Mouse (Mus musculus): Measurements from ENCODE around the gene Kdm6b.

The Kdm6b gene

DNA sequence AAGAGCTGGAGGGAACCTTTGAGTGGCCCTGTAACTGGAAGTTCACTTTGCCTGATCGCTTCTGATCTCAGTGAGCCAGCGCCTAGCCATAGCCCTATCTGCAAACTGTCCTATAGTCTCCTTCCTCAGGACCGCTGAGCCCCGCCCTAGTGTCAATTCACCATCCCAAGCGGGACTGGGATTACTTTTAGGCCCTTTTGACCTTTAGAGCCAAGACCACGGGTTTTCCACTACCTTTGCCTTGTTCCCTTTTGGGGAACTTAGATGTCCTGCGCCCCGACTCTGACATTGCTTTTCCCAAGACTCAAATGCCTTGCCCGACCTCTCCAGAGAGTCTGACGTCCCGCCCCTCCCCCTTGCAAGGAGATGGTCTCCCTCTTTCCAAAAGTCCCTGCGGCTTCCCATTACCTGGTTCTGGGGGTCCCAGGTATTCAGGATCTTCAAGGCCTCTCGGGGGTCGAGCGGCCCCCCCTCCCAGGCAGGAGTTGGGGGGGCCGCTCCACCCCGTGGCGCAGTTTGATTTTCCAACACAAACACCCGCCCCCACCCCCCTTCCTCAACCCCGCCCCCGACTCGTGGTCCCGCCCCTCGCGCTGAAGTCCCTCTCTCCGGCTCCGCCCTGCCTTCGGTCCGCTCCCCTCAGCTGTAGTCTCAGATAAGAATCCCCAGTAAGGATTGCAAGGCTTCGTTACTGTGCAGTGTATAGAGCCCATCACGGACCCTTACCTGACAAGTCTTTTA lies 6.5 kb upstream of the Kdm6b start:
- CTCF ChIA-PET: interaction anchor here (1.2 kb wide), 1 partner anchor 12 kb away, joined by 3 read pairs; no protein-coding TSS in a partner anchor

DNA sequence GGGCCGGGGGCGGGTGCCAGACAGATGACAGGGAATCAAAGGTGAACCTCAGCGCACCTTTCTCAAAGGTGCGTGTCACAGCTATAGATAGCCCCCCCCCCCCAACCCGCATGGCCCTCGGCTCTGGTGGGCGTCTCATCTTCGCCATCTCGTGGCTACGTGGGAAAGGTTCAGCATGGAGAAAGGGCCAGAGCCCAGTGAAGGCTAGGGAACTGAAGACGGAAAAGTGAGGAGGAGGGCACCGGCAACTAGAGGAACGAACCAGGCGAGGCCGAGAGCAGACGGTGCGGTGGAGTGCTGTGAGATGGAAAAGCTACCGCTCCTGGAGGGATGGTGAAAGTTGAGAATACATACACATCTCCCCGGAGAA lies 6.0 kb upstream of the Kdm6b start:
- CTCF ChIA-PET: interaction anchor here (0.6 to 1.2 kb wide), 4 partner anchors 11 to 1243 kb away, joined by 3 to 4 read pairs (median 4); no protein-coding TSS in a partner anchor

DNA sequence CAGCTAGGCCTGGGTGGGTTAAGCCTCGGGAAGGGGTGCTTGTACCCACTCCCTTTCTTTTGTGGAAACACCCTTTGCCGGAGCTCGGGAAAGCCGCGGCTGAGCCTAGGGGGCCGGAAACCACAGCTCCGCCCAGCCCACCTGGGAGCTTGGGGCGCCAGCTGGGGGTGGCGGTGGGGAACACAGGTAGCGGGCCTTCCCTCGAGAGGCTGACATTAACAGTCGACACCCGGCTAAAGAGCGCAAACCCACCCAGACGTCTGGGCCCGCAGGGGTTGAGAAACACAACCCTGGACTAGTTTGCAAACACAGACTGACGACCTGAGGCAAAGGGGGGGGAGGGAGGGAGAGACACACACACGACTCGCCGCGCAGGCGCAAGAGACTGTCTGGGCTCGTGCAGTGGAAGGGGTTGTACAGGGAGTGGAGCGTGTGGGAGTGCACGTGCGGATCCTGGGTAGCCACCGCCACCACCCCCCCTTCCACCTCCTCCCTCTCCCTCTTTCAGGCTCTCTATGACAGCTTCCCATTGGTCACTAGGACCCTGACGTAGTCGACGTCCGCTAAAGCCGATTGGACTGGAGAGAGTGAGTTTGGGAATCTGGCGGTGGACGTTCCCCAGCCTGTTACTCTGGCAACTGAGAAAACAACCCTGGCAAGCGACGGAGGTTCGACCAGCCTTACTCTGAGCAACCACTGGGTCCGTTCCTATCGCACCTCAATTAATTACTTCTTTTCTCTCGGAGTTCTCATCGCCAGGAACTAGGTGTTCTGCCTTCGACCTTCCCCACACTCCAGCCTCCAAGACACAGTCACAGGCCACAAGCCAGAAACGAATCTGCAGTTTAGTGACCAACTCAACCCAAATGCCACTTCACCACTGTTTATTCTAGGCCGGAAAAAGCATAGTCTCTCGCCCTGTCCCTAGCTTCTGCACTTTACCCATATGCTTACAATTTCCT lies 5.3 kb upstream of the Kdm6b start:
- CTCF ChIA-PET: interaction anchor here (0.6 to 1.1 kb wide), 3 partner anchors 10 to 1244 kb away, joined by 3 to 4 read pairs (median 4); no protein-coding TSS in a partner anchor

DNA sequence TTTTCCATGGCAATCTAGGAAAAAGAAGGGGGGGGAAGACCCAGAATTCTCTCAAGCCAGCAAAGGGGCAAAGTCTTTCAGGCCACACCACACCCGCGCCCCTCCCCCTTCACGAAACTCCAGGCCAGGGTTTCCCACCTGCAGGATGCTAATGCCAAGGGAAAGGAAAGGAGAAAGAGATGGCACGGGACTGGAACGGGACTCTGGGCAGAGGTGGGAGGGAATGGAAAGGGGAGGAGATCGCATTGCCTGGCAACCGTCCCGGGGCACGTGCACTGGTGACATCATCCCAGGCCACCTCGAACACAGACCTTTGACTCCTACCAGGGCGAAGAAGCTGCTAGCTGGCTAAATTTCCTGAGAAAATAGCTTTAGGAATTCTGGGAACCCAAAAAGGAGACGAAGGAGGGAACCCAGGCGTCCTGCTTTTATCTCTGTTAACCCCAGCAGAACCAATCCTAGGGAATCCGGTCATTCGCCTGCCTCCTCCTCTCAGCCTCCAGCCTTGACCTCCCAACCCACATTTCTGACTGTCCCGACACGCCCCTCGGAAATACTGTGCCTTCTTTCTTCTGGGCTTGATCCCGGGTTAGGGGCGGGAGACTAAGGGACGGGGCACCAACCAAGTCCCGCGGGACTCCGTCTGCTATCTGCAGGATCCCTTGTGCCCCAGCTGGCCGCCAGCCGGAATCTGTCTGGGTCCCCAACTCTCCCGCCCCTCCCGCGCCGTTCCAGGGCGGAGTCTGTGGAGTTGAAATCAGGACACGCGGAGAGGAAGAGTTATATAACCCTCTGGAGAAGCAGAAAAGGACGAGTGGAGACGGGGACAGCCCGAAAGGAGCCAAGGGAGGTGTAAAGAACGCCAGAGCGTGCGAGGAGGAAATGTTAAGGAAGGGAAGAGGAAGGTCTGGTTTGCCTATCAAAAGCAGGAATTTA lies 4.2 kb upstream of the Kdm6b start:
- CTCF ChIA-PET: interaction anchor here (0.7 kb wide), 1 partner anchor 316 kb away, joined by 3 read pairs; no protein-coding TSS in a partner anchor

DNA sequence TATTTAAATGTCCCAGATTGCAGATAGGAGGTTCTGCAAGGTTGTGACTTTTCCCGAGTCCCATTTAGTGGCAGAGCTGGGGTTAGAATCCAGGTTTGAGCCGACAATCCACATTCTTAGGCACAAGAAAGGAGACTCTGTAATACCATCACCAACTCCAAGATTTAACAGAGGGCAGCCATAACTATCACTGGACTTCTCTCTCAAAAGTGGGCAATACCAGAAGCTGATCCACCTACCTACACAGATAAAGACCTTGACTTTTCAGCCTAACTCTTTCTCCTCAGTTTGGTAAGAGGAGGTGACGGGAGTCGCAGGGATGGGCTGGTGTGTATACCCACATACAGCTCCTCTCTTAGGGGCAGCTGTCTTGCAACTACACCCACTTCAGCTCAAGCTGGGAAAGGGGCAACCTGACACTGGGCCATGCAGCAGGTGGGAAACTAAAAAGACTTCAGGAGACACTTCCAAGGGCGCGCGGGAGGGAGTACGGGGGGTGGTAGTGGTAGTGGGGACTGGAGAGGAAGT lies 3.5 kb upstream of the Kdm6b start:
- CTCF ChIA-PET: no interaction called here

DNA sequence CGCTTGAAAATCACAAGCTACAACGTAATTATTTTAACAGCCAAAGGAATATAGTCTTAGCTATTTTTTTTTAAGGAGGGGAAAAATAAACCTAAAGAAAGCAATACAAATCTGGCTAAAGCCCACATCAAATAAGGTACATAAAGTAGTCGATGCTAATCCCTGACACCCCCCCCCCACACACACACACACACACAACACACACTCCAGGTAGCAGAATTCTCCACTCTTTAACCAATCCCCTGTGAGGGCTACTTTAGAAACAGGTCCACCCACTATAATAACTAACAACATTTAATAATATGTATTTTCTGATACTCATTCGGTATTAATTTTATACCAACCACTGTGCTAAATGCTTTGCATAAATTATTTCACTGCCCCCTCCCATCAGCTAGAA lies 3.0 kb upstream of the Kdm6b start:
- CTCF ChIA-PET: no interaction called here

DNA sequence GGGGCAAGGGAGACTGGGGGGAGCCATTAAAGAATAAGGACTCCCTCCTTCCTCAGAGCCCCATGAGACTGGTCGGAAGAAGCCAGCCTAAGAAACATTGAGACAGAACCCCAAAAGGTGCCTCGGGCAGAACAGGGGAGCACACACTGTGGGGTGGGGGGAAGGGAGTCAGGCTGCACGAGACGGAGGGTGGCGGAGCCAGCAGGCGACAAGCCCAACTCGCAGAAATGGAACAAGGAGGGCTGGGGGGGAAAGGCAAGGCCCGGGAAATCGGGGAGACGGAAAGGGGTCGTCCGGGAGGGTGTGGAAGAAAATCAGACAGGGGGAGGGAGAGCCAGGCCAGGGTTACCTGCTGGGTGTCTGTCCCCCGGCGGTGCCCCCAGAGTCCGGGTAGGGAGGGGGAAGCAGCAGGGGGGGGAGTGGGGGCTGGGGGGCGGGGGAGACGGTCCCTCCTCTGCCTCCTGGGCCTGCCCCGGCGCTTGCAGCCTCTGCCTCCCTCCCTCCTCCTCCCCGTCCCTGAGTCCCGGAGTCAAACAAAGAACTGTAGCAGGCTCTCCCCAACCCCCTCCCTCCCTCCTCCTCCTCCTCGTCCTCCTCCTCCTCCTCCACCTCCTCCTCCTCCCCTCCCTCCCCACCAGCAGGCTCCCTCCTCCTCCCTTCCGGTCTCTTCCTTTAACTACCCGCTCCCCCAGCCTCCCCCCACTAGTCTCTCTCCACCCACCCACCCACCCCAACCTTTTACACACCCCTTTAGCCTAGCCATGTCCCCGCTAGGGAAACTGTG lies 2.4 kb upstream of the Kdm6b start:
- CTCF ChIA-PET: no interaction called here

DNA sequence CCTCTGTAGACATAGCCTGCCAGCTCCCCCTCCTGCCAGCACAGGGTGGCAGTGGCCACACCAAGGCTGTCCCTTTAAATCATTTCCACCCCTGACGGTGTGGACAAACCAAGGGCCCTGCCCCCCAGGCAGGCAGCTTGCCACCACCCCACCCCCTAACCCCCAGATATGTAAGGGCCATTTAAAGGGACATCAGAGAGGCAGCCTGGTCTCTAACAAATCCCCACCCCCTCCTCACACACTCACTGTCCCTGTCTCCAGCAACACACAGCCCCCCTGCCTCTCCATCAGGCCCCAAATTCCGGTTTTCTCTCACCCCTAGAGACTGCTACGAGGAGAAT lies 1.8 kb upstream of the Kdm6b start:
- CTCF ChIA-PET: no interaction called here

DNA sequence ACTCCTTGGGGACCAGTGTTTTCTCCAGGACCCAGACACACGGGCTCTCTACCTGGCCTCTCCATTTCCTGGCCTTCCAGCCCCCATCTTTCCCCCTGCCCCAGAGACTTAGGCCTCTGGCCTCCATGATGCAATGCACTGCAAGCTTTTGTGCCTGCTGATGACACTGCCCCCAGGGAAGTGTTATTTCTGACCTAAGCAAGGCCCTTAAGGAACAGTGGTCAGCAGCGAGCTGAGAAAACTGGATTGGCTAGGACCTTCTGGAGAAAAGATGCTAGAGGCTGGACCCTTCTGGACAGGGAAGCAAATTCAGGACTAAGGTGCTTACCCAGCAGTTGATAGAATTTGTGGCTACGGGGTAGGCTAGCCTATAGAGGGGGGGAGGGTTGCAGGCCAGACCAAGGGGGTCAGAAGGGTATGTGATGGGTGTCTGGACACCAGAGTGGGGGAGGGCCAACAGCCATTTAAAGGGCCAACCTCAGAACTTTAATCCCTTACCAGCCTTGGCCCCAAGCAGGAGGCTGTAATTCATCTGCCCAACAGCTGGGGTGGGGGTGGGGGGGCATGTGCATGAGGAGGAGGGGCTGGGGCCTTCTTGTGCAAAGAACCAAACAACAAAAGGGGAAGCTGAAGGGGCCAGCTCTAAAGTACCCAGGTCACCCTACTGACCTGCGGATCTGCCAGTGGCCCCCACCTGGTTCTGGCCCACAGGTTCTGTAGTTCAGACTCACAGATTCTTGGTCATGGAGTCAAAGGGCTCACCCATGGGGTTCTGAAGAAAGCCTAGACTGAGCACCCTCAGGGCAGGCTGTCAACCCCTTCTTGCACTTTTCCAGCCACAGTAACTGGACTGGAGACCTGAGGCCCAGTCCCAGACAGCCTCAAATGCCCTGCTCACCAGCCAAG lies 1.2 kb upstream of the Kdm6b start:
- CTCF ChIA-PET: interaction anchor here (0.5 to 0.8 kb wide), 3 partner anchors 10 to 199 kb away, joined by 3 to 7 read pairs (median 3); partner anchors contain the start of gene Naa38

DNA sequence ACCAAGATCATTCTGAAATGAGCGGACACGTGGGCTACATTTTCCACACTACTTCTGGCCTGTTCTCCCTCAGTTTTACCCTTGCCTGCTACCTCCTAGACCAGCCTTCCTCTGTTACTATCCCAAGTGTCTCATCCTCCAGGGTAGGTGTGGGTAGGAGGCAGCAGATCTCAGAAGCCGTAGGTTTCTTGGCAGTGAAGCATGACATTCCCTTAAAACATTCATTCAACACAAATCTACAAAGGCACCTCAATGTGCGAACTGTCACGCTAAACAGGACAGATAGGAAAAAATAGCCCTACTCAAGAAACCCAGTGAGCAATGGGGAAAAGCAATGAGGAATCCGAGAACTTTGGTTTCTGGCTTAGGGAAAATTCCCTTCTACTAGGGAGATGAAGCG lies 927 bp downstream of the Kdm6b start:
- CTCF ChIA-PET: interaction anchor here (0.6 kb wide), 2 partner anchors 24 to 70 kb away, joined by 4 to 12 read pairs; no protein-coding TSS in a partner anchor

DNA sequence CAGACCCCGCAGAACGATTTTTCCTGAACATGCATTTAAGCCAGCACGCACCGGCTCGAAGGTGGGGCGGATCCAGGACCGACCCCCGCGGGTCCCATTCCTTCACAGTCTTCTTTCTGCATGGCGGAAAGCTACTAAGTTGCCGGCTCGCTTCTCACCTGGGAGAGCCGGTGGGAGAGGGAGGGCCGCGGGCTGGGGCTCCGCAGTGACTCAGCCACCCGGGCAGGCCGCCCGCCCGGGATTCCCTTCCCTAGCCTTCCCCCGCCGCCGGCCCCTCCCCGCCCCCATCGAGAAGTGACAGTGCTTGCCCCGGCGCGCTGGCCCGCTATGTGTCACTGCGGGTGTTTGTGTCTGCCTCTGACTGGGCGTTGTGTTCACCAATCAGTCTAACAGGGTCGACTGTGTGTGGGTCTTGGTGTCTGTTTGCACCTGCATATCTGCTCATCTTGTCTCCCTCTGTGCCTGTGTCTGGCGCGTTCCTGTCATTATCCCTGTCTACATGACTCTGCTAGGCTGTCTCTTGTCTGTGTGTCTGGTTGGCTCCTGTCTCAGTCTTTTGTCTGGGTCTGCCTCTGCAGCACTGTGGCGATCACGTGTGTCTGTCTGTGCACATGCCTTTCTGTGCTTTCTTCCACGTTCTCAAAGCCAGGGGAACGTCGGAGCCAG lies 1.8 kb downstream of the Kdm6b start:
- CTCF ChIA-PET: interaction anchor here (0.6 kb wide), 2 partner anchors 27 to 83 kb away, joined by 4 to 8 read pairs; no protein-coding TSS in a partner anchor

DNA sequence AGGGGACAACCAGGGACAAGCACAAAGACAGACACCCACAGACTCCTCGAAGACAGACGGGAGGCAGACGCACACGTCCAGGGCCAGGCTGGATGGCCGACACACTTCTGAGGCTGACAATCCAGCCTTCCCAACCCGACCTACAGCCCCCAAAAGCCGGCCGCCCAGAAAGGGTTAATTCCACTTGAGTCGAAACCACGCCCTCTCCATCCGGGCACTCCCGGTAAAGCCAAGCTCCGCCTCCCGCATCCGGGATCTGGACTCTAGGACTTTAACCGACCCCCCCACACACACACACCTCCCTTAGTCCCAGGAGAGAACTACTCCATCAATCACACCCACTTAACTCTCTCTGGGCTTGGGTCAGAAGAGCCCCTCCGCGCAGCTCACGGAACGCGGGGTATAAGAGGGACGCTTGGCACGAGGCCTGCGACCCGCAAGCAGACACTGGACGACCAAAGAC lies 2.4 kb downstream of the Kdm6b start:
- CTCF ChIA-PET: interaction anchor here (0.6 kb wide), 1 partner anchor 83 kb away, joined by 8 read pairs; no protein-coding TSS in a partner anchor

DNA sequence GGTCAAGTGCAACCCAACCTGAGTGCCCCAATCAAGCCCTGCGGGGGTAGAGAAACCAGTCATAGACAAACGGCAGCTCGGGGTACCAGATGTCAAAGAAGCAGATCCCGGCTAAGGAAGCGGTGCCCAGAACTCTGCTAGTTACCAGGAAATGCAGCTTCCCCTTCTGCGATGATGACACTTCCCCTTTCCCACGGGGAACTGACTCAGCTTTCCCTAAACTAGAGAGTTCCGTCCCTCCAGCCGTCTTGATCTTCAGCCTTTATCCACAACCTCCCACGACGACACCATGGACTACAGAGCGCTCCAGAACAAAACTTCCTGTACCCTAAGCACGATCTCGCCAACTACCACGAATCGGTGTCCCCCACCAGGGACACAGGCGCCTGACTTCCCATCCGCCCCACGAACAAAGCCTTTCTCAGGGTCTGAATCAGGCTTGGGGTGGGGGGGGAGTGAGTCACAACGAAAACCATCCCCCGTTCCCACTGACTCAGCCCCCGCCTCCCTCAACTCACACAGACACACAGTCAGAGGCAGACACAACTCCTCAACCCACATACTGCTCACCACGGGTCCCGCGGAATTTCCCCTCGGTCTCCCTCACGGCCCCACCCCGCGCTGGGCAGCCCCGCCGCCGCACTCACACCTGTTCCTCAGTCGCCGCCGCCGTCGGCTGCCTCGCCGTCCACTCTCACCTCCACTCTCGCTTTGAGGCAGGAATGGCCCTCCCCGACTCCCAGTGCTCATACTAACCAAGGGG lies 3.0 kb downstream of the Kdm6b start:
- CTCF ChIA-PET: no interaction called here

DNA sequence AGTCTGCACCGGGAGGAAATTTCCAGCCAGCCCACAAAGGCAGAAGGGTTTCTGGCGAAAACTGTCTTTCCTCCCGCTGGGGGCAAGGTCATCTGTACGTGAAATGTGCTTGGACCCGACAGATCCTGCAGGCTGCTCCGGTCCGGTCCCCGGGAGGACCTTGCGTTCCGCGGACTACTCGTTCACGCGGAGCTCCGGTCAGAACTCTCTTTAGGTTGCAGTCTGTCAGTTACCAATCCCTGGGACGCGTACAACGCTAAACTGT lies 3.5 kb downstream of the Kdm6b start:
- CTCF ChIA-PET: no interaction called here

DNA sequence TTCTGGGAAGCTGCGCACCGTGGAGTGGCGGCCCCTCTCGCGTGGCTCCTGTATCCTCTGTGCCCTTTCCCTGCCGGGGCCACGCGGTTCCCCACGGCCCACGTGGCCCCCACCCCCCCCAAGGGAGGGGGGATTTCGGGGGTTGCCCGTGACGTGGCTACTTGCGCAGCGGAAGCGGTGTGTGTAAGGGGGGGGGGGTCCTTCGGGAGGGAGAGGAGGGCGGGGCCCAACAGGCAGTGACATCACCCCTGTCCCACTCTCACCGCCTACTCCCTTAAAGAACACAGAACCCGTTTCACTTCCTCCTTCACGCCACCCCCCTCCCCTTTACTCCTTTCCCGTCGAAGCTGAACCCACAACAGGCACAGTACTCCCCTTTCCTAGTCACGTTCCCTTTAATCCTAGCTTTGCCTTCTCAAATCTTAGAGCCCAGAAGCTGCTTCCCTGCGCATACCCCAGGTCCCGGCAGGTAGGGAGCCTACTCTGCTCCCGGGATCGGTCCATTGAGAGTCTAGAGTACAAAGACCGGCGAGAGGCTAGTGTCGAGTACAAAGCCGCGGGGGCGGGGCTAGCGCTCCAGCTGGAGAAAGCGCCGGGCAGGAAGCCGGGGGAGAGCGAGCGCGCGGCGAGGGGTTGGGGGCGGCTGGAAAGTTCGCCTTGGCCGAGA lies 4.0 kb downstream of the Kdm6b start:
- CTCF ChIA-PET: interaction anchor here (0.5 to 0.6 kb wide), 3 partner anchors 22 to 1417 kb away, joined by 3 to 12 read pairs (median 3); no protein-coding TSS in a partner anchor

DNA sequence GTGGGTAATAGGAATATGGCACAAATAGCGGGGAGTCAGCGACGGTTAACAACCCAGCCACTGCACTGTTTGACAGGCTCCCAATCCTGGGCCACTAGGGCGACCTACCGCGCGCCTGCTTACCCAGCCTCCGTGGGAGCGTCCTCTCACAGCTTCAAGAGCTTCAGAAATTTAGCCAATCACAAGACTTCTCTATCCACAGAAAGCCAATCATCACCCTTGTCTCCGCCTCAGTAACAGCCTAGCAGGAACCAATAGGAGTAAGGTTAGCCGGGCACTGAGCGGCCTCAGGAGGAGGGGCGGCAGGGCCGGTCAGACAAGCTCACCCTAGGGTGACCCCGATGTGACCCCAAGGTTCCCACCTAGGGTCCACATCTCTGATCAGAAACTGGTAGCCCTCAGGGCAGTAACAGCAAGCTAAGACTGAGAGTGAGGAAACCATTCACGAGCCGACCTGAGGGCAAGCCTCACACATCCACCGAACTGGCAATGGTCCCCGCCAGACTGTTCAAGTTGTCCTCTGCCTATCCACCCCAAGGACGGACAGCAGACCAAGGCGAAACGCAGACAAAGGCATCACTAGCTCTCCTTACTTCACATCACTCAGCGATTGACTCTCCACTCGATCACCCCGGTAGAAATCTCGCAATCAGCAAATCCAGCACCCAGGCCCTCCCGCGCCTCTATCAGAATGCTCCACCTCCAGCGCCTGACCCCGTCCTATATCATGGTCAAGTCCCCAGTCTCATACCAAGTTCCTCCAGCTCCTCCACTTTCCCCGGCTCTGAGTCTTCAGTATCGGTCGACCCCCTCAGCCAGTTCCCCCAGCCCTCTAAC lies 4.7 kb downstream of the Kdm6b start:
- CTCF ChIA-PET: interaction anchor here (0.5 to 1.0 kb wide), 5 partner anchors 10 to 1418 kb away, joined by 3 to 12 read pairs (median 3); no protein-coding TSS in a partner anchor

DNA sequence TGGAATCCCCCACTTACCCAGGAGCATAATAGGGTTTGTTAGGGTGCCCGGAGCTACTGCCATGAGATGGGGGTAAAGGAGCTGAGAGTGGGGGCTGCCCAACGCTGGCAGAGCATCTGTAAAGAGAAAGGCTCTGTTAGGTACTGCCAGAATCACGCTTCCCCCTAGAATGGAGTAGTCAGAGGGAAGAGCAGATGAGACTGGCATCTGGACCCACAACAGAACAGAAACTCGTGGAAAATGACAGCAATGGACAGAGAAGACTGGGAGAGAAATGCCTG lies 5.8 kb downstream of the Kdm6b start:
- CTCF ChIA-PET: interaction anchor here (0.6 to 1.3 kb wide), 2 partner anchors 22 to 25 kb away, joined by 3 read pairs; no protein-coding TSS in a partner anchor

All from spleen, embryonic (tissue).